Mouse (Mus musculus): Measurements from ENCODE around the gene Sergef. TPM values are rescaled to one million over a fixed set of nuclear protein-coding genes. Genes with fewer than 3 reads are reported as not detected.
"Not testable (repeated sequence)": the region's sequence is repeated elsewhere in the genome, so short reads cannot be mapped to it uniquely, and the experiment has no call there.

Sergef gene
- polyA plus RNA-seq (2012; fragmentation: generic; extraction: Trizol) = 8.6 TPM
- long read RNA-seq, experiment 1, transcript Sergef-201 (11 exons, 1,465 nt) = major isoform, 10 of 12 reads
- long read RNA-seq, experiment 1, partial matches to known transcripts = 1 of 12 reads
- long read RNA-seq, experiment 1, other reads (novel, unspliced or antisense) = 1 of 12 reads
- long read RNA-seq, experiment 2, transcript Sergef-201 (11 exons, 1,465 nt) = major isoform, 11 of 29 reads
- long read RNA-seq, experiment 2, partial matches to known transcripts = 3 of 29 reads
- long read RNA-seq, experiment 2, other reads (novel, unspliced or antisense) = 15 of 29 reads

DNA sequence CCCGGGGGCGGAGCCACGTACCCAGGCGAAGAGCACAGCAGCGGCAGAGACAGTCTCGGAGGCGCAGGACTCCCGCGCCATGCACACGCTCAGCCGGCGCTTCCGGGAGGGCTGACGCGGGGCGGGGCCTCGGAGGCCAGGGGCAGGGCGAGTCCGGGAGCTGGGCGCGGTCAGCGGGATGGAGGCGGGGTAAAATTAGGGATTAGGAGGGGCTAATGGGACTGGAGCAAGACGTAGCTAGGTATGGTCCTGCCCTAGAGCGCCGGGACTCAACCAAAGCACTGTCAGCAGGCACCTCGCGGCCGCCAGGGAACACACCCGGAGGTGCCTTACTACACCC is at the start of gene Sergef:
Gene Sergef (minus strand): TSS at position 116 of the 340 bp plus-strand sequence.
- peak within 1 kb of the TSS; percentile 27 for H3ac ChIP-seq (ENCODE audit: control insufficient read depth, insufficient read length, low read depth)

DNA sequence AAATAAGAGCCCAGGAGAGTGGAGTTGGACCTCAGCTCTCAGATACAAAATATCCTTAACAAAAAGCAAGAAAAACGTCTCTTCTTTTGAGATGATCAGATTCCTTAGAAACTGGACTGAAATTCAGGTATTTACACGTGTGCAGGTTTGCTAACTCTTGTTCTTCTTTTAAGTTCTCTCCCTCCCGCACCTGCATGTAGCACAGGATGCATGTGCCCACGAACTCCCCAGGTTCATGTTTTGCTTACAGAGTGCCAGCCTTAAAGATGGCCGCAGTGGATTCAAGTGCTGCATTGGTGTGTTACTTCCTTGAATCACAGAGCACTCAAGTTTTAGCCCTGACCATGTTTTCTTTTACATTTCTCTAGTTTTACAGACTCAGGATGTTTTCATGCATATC is 47.2 kb upstream of the Sergef start:
- Histone ChIP-seq H3K27me3 (ENCODE audit: control insufficient read depth, insufficient read depth, insufficient read length) (no peaks in the 10 kb centered on the region), H3K36me3 (ENCODE audit: control insufficient read depth, insufficient read depth) (peaks cover 11% of the 10 kb centered on the region), H3ac (ENCODE audit: control insufficient read depth, insufficient read length, low read depth) (no peak overlapping the region), H3K4me3 (ENCODE audit: insufficient read depth, poor library complexity, severe bottlenecking) (no peak overlapping the region), H3K79me2 (ENCODE audit: control insufficient read depth, insufficient read depth) (no peaks in the 10 kb centered on the region), H3K79me3 (ENCODE audit: low read depth) (no peaks in the 10 kb centered on the region)
- TF ChIP-seq MAX (IDR thresholded peaks at IDR 0.05) = no peak
- TF ChIP-seq MYOG (IDR thresholded peaks at IDR 0.05; ENCODE audit: control insufficient read depth, extremely low read depth, insufficient read length) = no peak
- no peak for TF ChIP-seq USF1 (IDR thresholded peaks at IDR 0.05; ENCODE audit: low read depth)
- TF ChIP-seq CTCF (IDR thresholded peaks at IDR 0.05; ENCODE audit: control insufficient read depth, insufficient read depth, insufficient read length) = no peak
- no peak for TF ChIP-seq MYOD1 (IDR thresholded peaks at IDR 0.05; ENCODE audit: control insufficient read depth, insufficient read length, low read depth)
- TF ChIP-seq CEBPB (IDR thresholded peaks at IDR 0.05; ENCODE audit: low read depth) = no peak
- TF ChIP-seq FOSL1 (IDR thresholded peaks at IDR 0.05; ENCODE audit: insufficient read depth, low read length, poor library complexity, severe bottlenecking) = no peak

More for the DNA sequence above, at the start of gene Sergef:
- Histone ChIP-seq H3K27me3 (ENCODE audit: control insufficient read depth, insufficient read depth, insufficient read length) (no peaks in the 10 kb centered on the region), H3K4me3 (ENCODE audit: insufficient read depth, poor library complexity, severe bottlenecking) (peak within 1 kb of the TSS; percentile 41), H3K79me3 (ENCODE audit: low read depth) (no peaks in the 10 kb centered on the region), H3K36me3 (ENCODE audit: control insufficient read depth, insufficient read depth) (no peaks in the 10 kb centered on the region), H3K79me2 (ENCODE audit: control insufficient read depth, insufficient read depth) (no peaks in the 10 kb centered on the region)
- no peak for TF ChIP-seq CTCF (IDR thresholded peaks at IDR 0.05; ENCODE audit: control insufficient read depth, insufficient read depth, insufficient read length)
- TF ChIP-seq MAX (IDR thresholded peaks at IDR 0.05) = peak; percentile 32

- no peak overlapping the region for H3ac ChIP-seq (ENCODE audit: control insufficient read depth, insufficient read length, low read depth)
- no peaks in the 10 kb centered on the region for H3K79me3 ChIP-seq (ENCODE audit: low read depth)
- no peak overlapping the region for H3K4me3 ChIP-seq (ENCODE audit: insufficient read depth, poor library complexity, severe bottlenecking)
- H3K27me3 ChIP-seq (ENCODE audit: control insufficient read depth, insufficient read depth, insufficient read length) = no peaks in the 10 kb centered on the region
- no peaks in the 10 kb centered on the region for H3K36me3 ChIP-seq (ENCODE audit: control insufficient read depth, insufficient read depth)
- H3K79me2 ChIP-seq (ENCODE audit: control insufficient read depth, insufficient read depth) = no peaks in the 10 kb centered on the region
- no peak for TF ChIP-seq FOSL1 (IDR thresholded peaks at IDR 0.05; ENCODE audit: insufficient read depth, low read length, poor library complexity, severe bottlenecking)
- TF ChIP-seq MYOG (IDR thresholded peaks at IDR 0.05; ENCODE audit: control insufficient read depth, extremely low read depth, insufficient read length) = no peak
Measured at GRCm38 (mm10) chr7:46680732-46681131, 41.1 kb upstream of the Sergef start.

DNA sequence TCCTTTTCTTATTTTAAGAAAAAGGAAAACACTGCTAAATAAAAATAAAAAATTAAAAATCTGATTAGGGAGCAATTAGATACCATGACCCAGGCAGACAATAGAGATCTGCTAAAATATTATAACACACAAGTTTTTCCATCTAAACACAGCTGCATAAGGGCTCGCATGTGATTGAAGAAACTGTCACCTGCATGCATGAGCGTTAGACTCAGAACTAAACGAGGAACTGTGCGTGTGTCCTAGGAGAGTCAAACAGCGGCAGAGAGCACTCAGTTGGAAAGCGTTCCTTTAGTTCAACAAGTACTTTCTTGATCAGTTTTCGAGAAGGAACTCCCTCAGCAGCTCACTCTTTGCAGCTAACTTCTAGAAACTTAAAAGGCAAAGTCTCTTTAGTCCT is 39.4 kb upstream of the Sergef start:
- not testable (repeated sequence) for H3ac ChIP-seq (ENCODE audit: control insufficient read depth, insufficient read length, low read depth); H3K27me3 ChIP-seq (ENCODE audit: control insufficient read depth, insufficient read depth, insufficient read length); H3K79me2 ChIP-seq (ENCODE audit: control insufficient read depth, insufficient read depth); H3K4me3 ChIP-seq (ENCODE audit: insufficient read depth, poor library complexity, severe bottlenecking); H3K36me3 ChIP-seq (ENCODE audit: control insufficient read depth, insufficient read depth); H3K79me3 ChIP-seq (ENCODE audit: low read depth)

DNA sequence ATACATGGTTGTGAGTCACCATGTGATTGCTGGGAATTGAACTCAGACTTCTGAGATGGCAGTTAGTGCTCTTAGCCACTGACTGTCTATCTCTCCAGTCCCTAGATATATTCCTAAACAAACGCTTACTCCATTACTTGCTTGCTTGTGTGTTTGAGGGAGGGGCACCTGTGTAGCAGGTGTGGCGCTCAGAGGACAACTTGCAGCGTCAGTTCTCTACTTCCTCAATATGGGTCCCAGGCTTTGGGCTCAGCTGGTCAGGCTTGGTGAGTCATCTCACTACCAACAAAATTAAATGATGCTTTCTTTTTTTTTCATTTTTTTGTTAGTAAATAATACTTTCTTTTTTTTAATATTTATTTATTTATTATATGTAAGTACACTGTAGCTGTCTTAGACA is 38.8 kb upstream of the Sergef start:
- no peaks in the 10 kb centered on the region for H3K79me2 ChIP-seq (ENCODE audit: control insufficient read depth, insufficient read depth)
- no peak overlapping the region for H3ac ChIP-seq (ENCODE audit: control insufficient read depth, insufficient read length, low read depth)
- no peaks in the 10 kb centered on the region for H3K79me3 ChIP-seq (ENCODE audit: low read depth)
- no peaks in the 10 kb centered on the region for H3K27me3 ChIP-seq (ENCODE audit: control insufficient read depth, insufficient read depth, insufficient read length)
- H3K36me3 ChIP-seq (ENCODE audit: control insufficient read depth, insufficient read depth) = no peaks in the 10 kb centered on the region
- no peak overlapping the region for H3K4me3 ChIP-seq (ENCODE audit: insufficient read depth, poor library complexity, severe bottlenecking)
- TF ChIP-seq MYOG (IDR thresholded peaks at IDR 0.05; ENCODE audit: control insufficient read depth, extremely low read depth, insufficient read length) (no peak), CTCF (IDR thresholded peaks at IDR 0.05; ENCODE audit: control insufficient read depth, insufficient read depth, insufficient read length) (no peak), USF1 (IDR thresholded peaks at IDR 0.05; ENCODE audit: low read depth) (no peak), CEBPB (IDR thresholded peaks at IDR 0.05; ENCODE audit: low read depth) (no peak), FOSL1 (IDR thresholded peaks at IDR 0.05; ENCODE audit: insufficient read depth, low read length, poor library complexity, severe bottlenecking) (no peak), MAX (IDR thresholded peaks at IDR 0.05) (no peak)

DNA sequence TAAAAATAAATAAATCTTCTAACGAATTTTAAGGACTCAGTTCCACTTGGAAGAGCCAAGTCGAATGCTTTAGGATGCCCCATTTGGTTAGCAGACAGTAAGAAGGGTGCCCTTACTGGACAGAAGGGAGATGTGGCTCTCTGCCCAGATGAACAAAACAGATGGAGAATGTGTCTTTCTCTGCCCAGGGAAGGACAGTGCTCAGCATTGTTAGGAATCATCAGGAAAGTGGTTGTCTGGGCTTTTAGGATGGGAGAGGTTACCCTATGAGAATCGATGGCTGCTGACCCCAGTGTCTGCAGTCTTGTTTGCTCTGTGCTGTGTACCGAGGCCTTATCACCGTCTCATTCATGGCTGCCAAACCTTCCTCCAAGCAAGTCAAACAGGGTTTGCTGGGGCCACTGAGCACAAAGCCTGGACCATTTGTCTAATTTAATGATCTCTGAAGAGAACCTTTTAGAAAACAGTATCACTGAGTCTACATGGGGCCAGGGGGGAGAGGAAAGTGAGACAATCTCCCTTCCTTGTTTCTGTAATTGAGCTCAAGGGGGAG is 37.3 kb upstream of the Sergef start:
- H3K79me3 ChIP-seq (ENCODE audit: low read depth) = no peaks in the 10 kb centered on the region
- H3K4me3 ChIP-seq (ENCODE audit: insufficient read depth, poor library complexity, severe bottlenecking) = no peak overlapping the region
- TF ChIP-seq CEBPB (IDR thresholded peaks at IDR 0.05; ENCODE audit: low read depth) = no peak
- no peak for TF ChIP-seq MYOG (IDR thresholded peaks at IDR 0.05; ENCODE audit: control insufficient read depth, extremely low read depth, insufficient read length)
- TF ChIP-seq CTCF (IDR thresholded peaks at IDR 0.05; ENCODE audit: control insufficient read depth, insufficient read depth, insufficient read length) = no peak
- TF ChIP-seq USF1 (IDR thresholded peaks at IDR 0.05; ENCODE audit: low read depth) = no peak
- TF ChIP-seq FOSL1 (IDR thresholded peaks at IDR 0.05; ENCODE audit: insufficient read depth, low read length, poor library complexity, severe bottlenecking) = no peak
- no peak for TF ChIP-seq MAX (IDR thresholded peaks at IDR 0.05)
- TF ChIP-seq MYOD1 (IDR thresholded peaks at IDR 0.05; ENCODE audit: control insufficient read depth, insufficient read length, low read depth) = no peak
- no peak overlapping the region for H3ac ChIP-seq (ENCODE audit: control insufficient read depth, insufficient read length, low read depth)
- H3K27me3 ChIP-seq (ENCODE audit: control insufficient read depth, insufficient read depth, insufficient read length) = no peaks in the 10 kb centered on the region
- H3K36me3 ChIP-seq (ENCODE audit: control insufficient read depth, insufficient read depth) = no peaks in the 10 kb centered on the region
- H3K79me2 ChIP-seq (ENCODE audit: control insufficient read depth, insufficient read depth) = no peaks in the 10 kb centered on the region

Data from C2C12 (cell line).